Mouse (Mus musculus) erythroblast, embryonic 14.5 days (primary cell): ENCODE measurements around the gene Elp4.

Source experiments
- GATA1 ChIP-seq: IDR thresholded peaks from 2 replicates; pipeline ENCODE4 v1.6.1; 2012; ENCODE audit warnings: low read length, inconsistent platforms, mixed read lengths
- TAL1 ChIP-seq: IDR thresholded peaks from 3 replicates; pipeline ENCODE4 v1.6.1; 2012; ENCODE audit warnings: low read length, inconsistent platforms, mixed read lengths

- TF ChIP-seq GATA1 (no peak), TAL1 (no peak)
These were observed 238.0 kb downstream of the Elp4 start for GRCm38 (mm10) chr2:105666331-105666730.
